Comparison of ENCODE assay signal across 11 mouse cellular contexts in genomic region chr3:41377826-41378406, GRCm38 (mm10).
DNase-seq lines count a peak whose midpoint lies in the region; ATAC-seq and TF ChIP-seq lines count a peak whose summit lies in the region.
"Had no signal": no experiment of that assay in that cellular context is flagged by ENCODE, and none has a peak within 500 bp of the region (broad histone marks: within the 10 kb centered on the region; RNA-seq: fewer than 3 reads in every experiment).

No protein-coding gene starts in this region.

- 17% methylated on average over 5 of the region's 5 CpGs for WGBS in forebrain, embryonic 15.5 days
- 83% methylated on average over 5 of the region's 5 CpGs for WGBS in forebrain, embryonic 11.5 days

- no peak overlapping the region for H3K9ac ChIP-seq in forebrain, embryonic 15.5 days (replicated peaks)
- no peak overlapping the region for H3K9ac ChIP-seq in forebrain, embryonic 11.5 days (ENCODE audit: low read length)
- H3K9ac ChIP-seq: limb, embryonic 12.5 days; midbrain, embryonic 12.5 days had no signal

- no peak for TF ChIP-seq POLR2A in brain, embryonic 14.5 days (IDR thresholded peaks at IDR 0.05; ENCODE audit: borderline replicate concordance, extremely low read depth, insufficient read depth, insufficient read length, poor library complexity, severe bottlenecking)

- peak; percentile 71 for ATAC-seq in forebrain, embryonic 15.5 days (replicated peaks)
- no peak for ATAC-seq in forebrain, embryonic 11.5 days (replicated peaks; ENCODE audit: low FRiP score)

- H3K9me3 ChIP-seq in forebrain, embryonic 15.5 days, result no peaks in the 10 kb centered on the region
- no peaks in the 10 kb centered on the region for H3K9me3 ChIP-seq in forebrain, embryonic 11.5 days (ENCODE audit: control insufficient read depth, low read length)
- H3K9me3 ChIP-seq: limb, embryonic 12.5 days; midbrain, embryonic 12.5 days had no signal

- no peak for DNase-seq in forebrain, embryonic 11.5 days (ENCODE audit: low spot score)
- peak; percentile 30 for DNase-seq in 3134 (ENCODE audit: extremely low read depth, insufficient read length, low spot score)
- peak; percentile 86 for DNase-seq in brain, embryonic 14.5 days (ENCODE audit: low read depth)
- DNase-seq in left cerebral cortex, adult 2 months (ENCODE audit: extremely low spot score in 1 of 2, low spot score in 2 of 2), result peak; percentile 23 to 31
- DNase-seq in natural killer cell, adult 2 months (ENCODE audit: low spot score in 2 of 2), result no peak
- no peak for DNase-seq in kidney, postnatal 14 days
- no peak for DNase-seq in ovary, postnatal 10 days (ENCODE audit: low spot score)

- intact Hi-C loops in left cerebral cortex, adult 2 months (cut with DNase I), result no loop called here

- H3K4me3 ChIP-seq in forebrain, embryonic 15.5 days, result no peak overlapping the region
- no peak overlapping the region for H3K4me3 ChIP-seq in forebrain, embryonic 11.5 days (ENCODE audit: low read depth, low read length)
- no peak overlapping the region for H3K4me3 ChIP-seq in left cerebral cortex, adult 2 months
- H3K4me3 ChIP-seq: erythroblast, embryonic 14.5 days; limb, embryonic 12.5 days; midbrain, embryonic 12.5 days had no signal

- TF ChIP-seq CTCF in brain, embryonic 14.5 days (IDR thresholded peaks at IDR 0.05; ENCODE audit: borderline replicate concordance, extremely low read depth, insufficient read depth, insufficient read length), result no peak
- no peak for TF ChIP-seq CTCF in left cerebral cortex, adult 2 months (IDR thresholded peaks at IDR 0.05)

- H3K27me3 ChIP-seq in forebrain, embryonic 15.5 days, result no peaks in the 10 kb centered on the region
- H3K27me3 ChIP-seq in forebrain, embryonic 11.5 days (ENCODE audit: control insufficient read depth, insufficient read depth, low read length), result no peaks in the 10 kb centered on the region
- H3K27me3 ChIP-seq: limb, embryonic 12.5 days; midbrain, embryonic 12.5 days had no signal

- peaks cover 38% of the 10 kb centered on the region for H3K4me1 ChIP-seq in forebrain, embryonic 15.5 days
- no peaks in the 10 kb centered on the region for H3K4me1 ChIP-seq in forebrain, embryonic 11.5 days (replicated peaks; ENCODE audit: control insufficient read depth, insufficient read depth, low read length)

- peak overlapping the region; percentile 60 for H3K27ac ChIP-seq in forebrain, embryonic 15.5 days (replicated peaks)
- H3K27ac ChIP-seq in forebrain, embryonic 11.5 days (ENCODE audit: low read depth, low read length), result no peak overlapping the region
- H3K27ac ChIP-seq in left cerebral cortex, adult 2 months, result no peak overlapping the region
- H3K27ac ChIP-seq: limb, embryonic 12.5 days; midbrain, embryonic 12.5 days had no signal

- no peak overlapping the region for H3K4me2 ChIP-seq in forebrain, embryonic 15.5 days (replicated peaks)
- no peak overlapping the region for H3K4me2 ChIP-seq in forebrain, embryonic 11.5 days (ENCODE audit: low read depth, low read length, severe bottlenecking)
- H3K4me2 ChIP-seq: limb, embryonic 12.5 days; midbrain, embryonic 12.5 days had no signal

- H3K36me3 ChIP-seq in forebrain, embryonic 15.5 days, result no peaks in the 10 kb centered on the region
- no peaks in the 10 kb centered on the region for H3K36me3 ChIP-seq in forebrain, embryonic 11.5 days (ENCODE audit: control insufficient read depth, insufficient read depth, low read length)
- H3K36me3 ChIP-seq: limb, embryonic 12.5 days; midbrain, embryonic 12.5 days had no signal

Comparison
In these comparisons a context has a peak if more than half of its experiments do, and no peak if none do; other contexts are left out.
1. DNase-seq: peak in 3134 (single experiment), brain, embryonic 14.5 days (single experiment) and left cerebral cortex, adult 2 months (2 of 2); none in forebrain, embryonic 11.5 days (single experiment), natural killer cell, adult 2 months (0 of 2), kidney, postnatal 14 days (single experiment) and ovary, postnatal 10 days (single experiment).